Mouse (Mus musculus) forebrain, embryonic 16.5 days (tissue): Measurements from ENCODE around the gene Sec24c. TPM values are rescaled to one million over a fixed set of nuclear protein-coding genes. Genes with fewer than 3 reads are reported as not detected.
A peak's percentile ranks its signal among the peaks of the same experiment; 100 is the strongest.

ENCODE experiments used
- ATAC-seq: fragments of 200-750 bp; cut with Nextera tagmentation; 2 replicates; pipeline ENCODE4 v1.8.0; 2017; ENCODE audit warnings: mild to moderate bottlenecking, moderate library complexity
- H3K27ac ChIP-seq: fragments of 300-500 bp; sonication (generic); 2 replicates; pipeline ENCODE4 v1.5.1; 2014; ENCODE audit warnings: low read length, control low read depth
- H3K27me3 ChIP-seq: fragments of 300-500 bp; sonication (generic); replicated peaks from 2 replicates; pipeline ENCODE4 v1.6.1; 2014; ENCODE audit warnings: low read length; ENCODE audit not compliant: control insufficient read depth, insufficient read depth
- H3K36me3 ChIP-seq: fragments of 300-500 bp; sonication (generic); 2 replicates; pipeline ENCODE4 v1.6.1; 2014; ENCODE audit not compliant: control insufficient read depth, insufficient read depth
- H3K4me1 ChIP-seq: fragments of 300-500 bp; sonication (generic); replicated peaks from 2 replicates; pipeline ENCODE4 v1.6.1; 2014; ENCODE audit warnings: low read length; ENCODE audit not compliant: control insufficient read depth, insufficient read depth
- H3K4me2 ChIP-seq: fragments of 300-500 bp; sonication (generic); 2 replicates; pipeline ENCODE4 v1.6.1; 2014; ENCODE audit warnings: mild to moderate bottlenecking, low read length, control low read depth
- H3K4me3 ChIP-seq: fragments of 300-500 bp; sonication (generic); replicated peaks from 2 replicates; pipeline ENCODE4 v1.5.1; 2014; ENCODE audit warnings: mild to moderate bottlenecking, low read length, control low read depth
- H3K9ac ChIP-seq: fragments of 300-500 bp; sonication (generic); replicated peaks from 2 replicates; pipeline ENCODE4 v1.6.1; 2014; ENCODE audit warnings: low read depth, low read length, control low read depth
- H3K9me3 ChIP-seq: fragments of 300-500 bp; sonication (generic); 2 replicates; pipeline ENCODE4 v1.6.1; 2016; ENCODE audit warnings: low read length; ENCODE audit not compliant: control insufficient read depth
- WGBS: fragments of 180-500 bp; shearing (Covaris S2); extraction: QIAGEN DNeasy Blood & Tissue Kit; methylation state at CpG from one replicate; pipeline ENCODE4 v1.1.7; 2014; 5-methylcytosine and 5-hydroxymethylcytosine counted together
- polyA plus RNA-seq: library from polyadenylated mRNA; unstranded; fragments of >200 nt; fragmentation: Nextera tagmentation; extraction: Ambion mirVana; gene quantifications from 2 replicates; pipeline ENCODE4 v1.2.1, GENCODE M21; 2015

The Sec24c gene
- polyA plus RNA-seq, 1 experiment from 2014 or later: 101 TPM

GRCm38 (mm10) chr14:20723006-20723405 lies 48.9 kb downstream of the Sec24c start:
- Histone ChIP-seq H3K4me3 (no peak overlapping the region), H3K36me3 (peaks cover 39% of the 10 kb centered on the region), H3K9me3 (no peaks in the 10 kb centered on the region), H3K4me1 (no peaks in the 10 kb centered on the region), H3K27ac (no peak overlapping the region), H3K4me2 (no peak overlapping the region), H3K27me3 (no peaks in the 10 kb centered on the region), H3K9ac (no peak overlapping the region)
- ATAC-seq: no peak
- 94% methylated on average over 12 of the region's 12 CpGs for whole genome bisulfite sequencing

GRCm38 (mm10) chr14:20724043-20724442 lies 49.9 kb downstream of the Sec24c start:
- H3K9me3 ChIP-seq: no peaks in the 10 kb centered on the region
- H3K36me3 ChIP-seq: peaks cover 37% of the 10 kb centered on the region
- ATAC-seq: peak; percentile 42

GRCm38 (mm10) chr14:20725660-20726339 lies 51.7 kb downstream of the Sec24c start:
- WGBS: 84% methylated on average over 6 of the region's 6 CpGs
- no peaks in the 10 kb centered on the region for H3K9me3 ChIP-seq
- no peak overlapping the region for H3K4me3 ChIP-seq
- no peak overlapping the region for H3K9ac ChIP-seq
- no peak overlapping the region for H3K27ac ChIP-seq
- peaks cover 36% of the 10 kb centered on the region for H3K36me3 ChIP-seq
- H3K4me1 ChIP-seq: no peaks in the 10 kb centered on the region
- H3K4me2 ChIP-seq: no peak overlapping the region
- H3K27me3 ChIP-seq: no peaks in the 10 kb centered on the region
- ATAC-seq: no peak

More at GRCm38 (mm10) chr14:20724043-20724442, 49.9 kb downstream of the Sec24c start:
- no peak overlapping the region for H3K27ac ChIP-seq
- no peaks in the 10 kb centered on the region for H3K27me3 ChIP-seq
- H3K4me2 ChIP-seq: no peak overlapping the region
- H3K9ac ChIP-seq: no peak overlapping the region
- no peaks in the 10 kb centered on the region for H3K4me1 ChIP-seq
- 24% methylated on average over 5 of the region's 5 CpGs for WGBS
- no peak overlapping the region for H3K4me3 ChIP-seq

GRCm38 (mm10) chr14:20729871-20730270 lies 55.8 kb downstream of the Sec24c start:
- H3K27me3 ChIP-seq: no peaks in the 10 kb centered on the region
- no peak overlapping the region for H3K9ac ChIP-seq
- peaks cover 9% of the 10 kb centered on the region for H3K4me1 ChIP-seq
- WGBS: 94% methylated on average over 9 of the region's 9 CpGs
- ATAC-seq: no peak
- H3K36me3 ChIP-seq: peaks cover 21% of the 10 kb centered on the region
- no peak overlapping the region for H3K4me2 ChIP-seq
- H3K4me3 ChIP-seq: no peak overlapping the region
- no peaks in the 10 kb centered on the region for H3K9me3 ChIP-seq
- H3K27ac ChIP-seq: no peak overlapping the region

- ATAC-seq: no peak
- H3K27ac ChIP-seq: no peak overlapping the region
- H3K9me3 ChIP-seq: no peaks in the 10 kb centered on the region
- H3K36me3 ChIP-seq: peaks cover 19% of the 10 kb centered on the region
- H3K4me2 ChIP-seq: no peak overlapping the region
- no peaks in the 10 kb centered on the region for H3K27me3 ChIP-seq
- H3K9ac ChIP-seq: no peak overlapping the region
- 91% methylated on average over 9 of the region's 9 CpGs for WGBS
- H3K4me1 ChIP-seq: peaks cover 9% of the 10 kb centered on the region
- H3K4me3 ChIP-seq: no peak overlapping the region
Measured at GRCm38 (mm10) chr14:20730853-20731602, 56.9 kb downstream of the Sec24c start.

- peak overlapping the region; percentile 72 for H3K4me2 ChIP-seq
- H3K4me1 ChIP-seq: peaks cover 9% of the 10 kb centered on the region
- no peak overlapping the region for H3K27ac ChIP-seq
- H3K9me3 ChIP-seq: no peaks in the 10 kb centered on the region
- peaks cover 15% of the 10 kb centered on the region for H3K36me3 ChIP-seq
- H3K27me3 ChIP-seq: no peaks in the 10 kb centered on the region
- ATAC-seq: no peak
- peak overlapping the region; percentile 58 for H3K4me3 ChIP-seq
- peak overlapping the region; percentile 71 for H3K9ac ChIP-seq
- 51% methylated on average over 12 of the region's 12 CpGs for whole genome bisulfite sequencing
Measured at GRCm38 (mm10) chr14:20733041-20733951, 59.2 kb downstream of the Sec24c start.

GRCm38 (mm10) chr14:20733952-20734774 lies 60.1 kb downstream of the Sec24c start, which contains the start of gene Ndst2:
Gene Ndst2 (minus strand): TSS chr14:20734562.
- H3K9me3 ChIP-seq: no peaks in the 10 kb centered on the region
- H3K36me3 ChIP-seq: peaks cover 10% of the 10 kb centered on the region
- H3K4me3 ChIP-seq: peak within 1 kb of the TSS; percentile 58

GRCm38 (mm10) chr14:20735052-20735451 lies 60.9 kb downstream of the Sec24c start:
- Histone ChIP-seq H3K4me3 (no peak overlapping the region), H3K9me3 (no peaks in the 10 kb centered on the region), H3K27ac (no peak overlapping the region), H3K9ac (no peak overlapping the region), H3K4me1 (peaks cover 9% of the 10 kb centered on the region), H3K27me3 (no peaks in the 10 kb centered on the region), H3K4me2 (no peak overlapping the region; the same call in 1 of the 2 replicates), H3K36me3 (peaks cover under 1% of the 10 kb centered on the region; the same call in 1 of the 2 replicates)
- WGBS: 74% methylated on average over 2 of the region's 2 CpGs
- no peak for ATAC-seq

More at GRCm38 (mm10) chr14:20733952-20734774, 60.1 kb downstream of the Sec24c start, which contains the start of gene Ndst2:
- peak; percentile 98 for ATAC-seq
- Histone ChIP-seq H3K27ac (peak within 1 kb of the TSS; percentile 71), H3K27me3 (no peaks in the 10 kb centered on the region), H3K4me1 (peaks cover 9% of the 10 kb centered on the region), H3K9ac (peak within 1 kb of the TSS; percentile 71), H3K4me2 (peak within 1 kb of the TSS; percentile 72)
- under 1% methylated on average over 81 of the region's 81 CpGs for WGBS
